Mouse (Mus musculus): Measurements from ENCODE around the gene Gm15140. TPM values are rescaled to one million over a fixed set of nuclear protein-coding genes. Genes with fewer than 3 reads are reported as not detected.
"Not testable (repeated sequence)": the region's sequence is repeated elsewhere in the genome, so short reads cannot be mapped to it uniquely, and the experiment has no call there.

Gm15140 gene
- 2.3 and 3.4 TPM in 2 replicates for polyA plus RNA-seq (2012; rRNA removed)

GRCm38 (mm10) chrX:154120585-154120984, at the start of gene Gm15140:
Gene Gm15140 (minus strand): TSS chrX:154120685.
- H3K27ac ChIP-seq (ENCODE audit: control insufficient read depth, insufficient read depth, low read depth, low read length); H3K4me3 ChIP-seq (ENCODE audit: control insufficient read depth, low read depth, low read length); H3K27me3 ChIP-seq (ENCODE audit: control insufficient read depth, insufficient read depth, low read length); H3K36me3 ChIP-seq (ENCODE audit: control insufficient read depth, insufficient read depth, low read length); H3K4me1 ChIP-seq (ENCODE audit: control insufficient read depth, insufficient read depth, low read length): not testable (repeated sequence)

Other genes with a start within 250 kb of the Gm15140 start
- gene Samt1, start 108.0 kb downstream of the Gm15140 start, polyA plus RNA-seq (2012; rRNA removed), result 12.2 and 17.3 TPM in 2 replicates
- gene 4921511M17Rik, start 86.9 kb downstream of the Gm15140 start, polyA plus RNA-seq (2012; rRNA removed), result 12.2 and 17.3 TPM in 2 replicates
- 15.6 and 30.3 TPM in 2 replicates for gene Gm10057, start 65.6 kb downstream of the Gm15140 start, polyA plus RNA-seq (2012; rRNA removed)
- gene 4930524N10Rik, start 222.7 kb upstream of the Gm15140 start, polyA plus RNA-seq (2012; rRNA removed), result 5.6 and 9.2 TPM in 2 replicates

Data from testis, adult 2 months (tissue).